Mouse (Mus musculus): ENCODE measurements around the gene Gpnmb. TPM values are rescaled to one million over a fixed set of nuclear protein-coding genes. Genes with fewer than 3 reads are reported as not detected.
A peak's percentile ranks its signal among the peaks of the same experiment; 100 is the strongest.

Gpnmb gene
- 1.0 and 1.2 TPM in 2 replicates for polyA plus RNA-seq (2015; fragmentation: Nextera tagmentation; extraction: Ambion mirVana)

GRCm38 (mm10) chr6:49036275-49037267, at the start of gene Gpnmb:
TSS of gene Gpnmb (plus strand) at chr6:49036546.
- TF ChIP-seq CTCF (IDR thresholded peaks at IDR 0.05; ENCODE audit: low read depth), result no peak
- Histone ChIP-seq H3K27me3 (replicated peaks; ENCODE audit: control insufficient read depth, insufficient read depth, low read length) (no peaks in the 10 kb centered on the region), H3K27ac (ENCODE audit: low read depth, low read length) (no peak within 1 kb of the TSS), H3K36me3 (ENCODE audit: control insufficient read depth, insufficient read depth) (no peaks in the 10 kb centered on the region), H3K4me2 (replicated peaks; ENCODE audit: low read depth) (peak within 1 kb of the TSS; percentile 37; the same call in 1 of the 2 replicates), H3K4me1 (replicated peaks; ENCODE audit: control insufficient read depth, insufficient read depth, low read length) (no peaks in the 10 kb centered on the region), H3K9me3 (ENCODE audit: control insufficient read depth) (no peaks in the 10 kb centered on the region), H3K4me3 (ENCODE audit: low read depth, low read length) (0 out of 2 replicates have a peak within 1 kb of the TSS, but pooled peaks have one; percentile 3), H3K9ac (ENCODE audit: low read depth, low read length) (no peak within 1 kb of the TSS)
- 48% methylated on average over 28 of the region's 28 CpGs for WGBS
- no peak for ATAC-seq

GRCm38 (mm10) chr6:48989971-48990370, 46.4 kb upstream of the Gpnmb start:
- Histone ChIP-seq H3K9ac (ENCODE audit: low read depth, low read length) (no peak overlapping the region), H3K27ac (ENCODE audit: low read depth, low read length) (no peak overlapping the region), H3K27me3 (replicated peaks; ENCODE audit: control insufficient read depth, insufficient read depth, low read length) (no peaks in the 10 kb centered on the region), H3K9me3 (ENCODE audit: control insufficient read depth) (no peaks in the 10 kb centered on the region), H3K4me3 (ENCODE audit: low read depth, low read length) (no peak overlapping the region), H3K4me1 (replicated peaks; ENCODE audit: control insufficient read depth, insufficient read depth, low read length) (no peaks in the 10 kb centered on the region), H3K36me3 (ENCODE audit: control insufficient read depth, insufficient read depth) (no peaks in the 10 kb centered on the region), H3K4me2 (replicated peaks; ENCODE audit: low read depth) (no peak overlapping the region)
- no peak for ATAC-seq
- WGBS, result 90% methylated on average over 5 of the region's 5 CpGs
- no peak for TF ChIP-seq CTCF (IDR thresholded peaks at IDR 0.05; ENCODE audit: low read depth)

GRCm38 (mm10) chr6:48991991-48992390, 44.4 kb upstream of the Gpnmb start:
- Histone ChIP-seq H3K27me3 (replicated peaks; ENCODE audit: control insufficient read depth, insufficient read depth, low read length) (no peaks in the 10 kb centered on the region), H3K9ac (ENCODE audit: low read depth, low read length) (no peak overlapping the region), H3K4me2 (replicated peaks; ENCODE audit: low read depth) (no peak overlapping the region), H3K36me3 (ENCODE audit: control insufficient read depth, insufficient read depth) (no peaks in the 10 kb centered on the region), H3K9me3 (ENCODE audit: control insufficient read depth) (no peaks in the 10 kb centered on the region), H3K4me3 (ENCODE audit: low read depth, low read length) (no peak overlapping the region), H3K4me1 (replicated peaks; ENCODE audit: control insufficient read depth, insufficient read depth, low read length) (no peaks in the 10 kb centered on the region), H3K27ac (ENCODE audit: low read depth, low read length) (no peak overlapping the region)
- 73% methylated on average over 4 of the region's 4 CpGs for WGBS
- ATAC-seq, result no peak
- no peak for TF ChIP-seq CTCF (IDR thresholded peaks at IDR 0.05; ENCODE audit: low read depth)

- Histone ChIP-seq H3K4me3 (ENCODE audit: low read depth, low read length) (no peak overlapping the region), H3K27ac (ENCODE audit: low read depth, low read length) (no peak overlapping the region), H3K9ac (ENCODE audit: low read depth, low read length) (no peak overlapping the region), H3K4me1 (replicated peaks; ENCODE audit: control insufficient read depth, insufficient read depth, low read length) (no peaks in the 10 kb centered on the region), H3K9me3 (ENCODE audit: control insufficient read depth) (no peaks in the 10 kb centered on the region), H3K4me2 (replicated peaks; ENCODE audit: low read depth) (no peak overlapping the region), H3K36me3 (ENCODE audit: control insufficient read depth, insufficient read depth) (no peaks in the 10 kb centered on the region), H3K27me3 (replicated peaks; ENCODE audit: control insufficient read depth, insufficient read depth, low read length) (no peaks in the 10 kb centered on the region)
- WGBS, result 47% methylated on average over 6 of the region's 6 CpGs
- no peak for ATAC-seq
- TF ChIP-seq CTCF (IDR thresholded peaks at IDR 0.05; ENCODE audit: low read depth), result no peak
Measured at GRCm38 (mm10) chr6:48998186-48998585, 38.2 kb upstream of the Gpnmb start.

DNA sequence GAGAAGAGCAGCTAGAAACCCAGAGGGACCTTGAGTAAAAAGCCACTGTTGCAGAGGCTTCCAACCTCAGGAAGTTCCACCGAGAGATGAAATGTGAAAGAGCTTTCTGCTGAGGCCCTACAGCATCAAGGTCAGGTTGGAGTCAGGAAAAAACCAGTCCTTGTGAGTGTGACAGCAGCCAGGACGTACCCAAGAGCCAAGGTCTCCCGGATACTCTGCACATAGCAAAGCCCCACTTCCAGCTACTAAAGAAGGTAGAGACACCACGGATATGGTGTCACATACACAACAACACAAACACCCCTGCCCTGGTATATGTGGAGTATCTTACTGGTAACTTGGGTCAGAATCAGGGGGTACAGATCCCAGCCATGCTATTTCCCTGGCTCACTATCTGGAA, 37.5 kb upstream of the Gpnmb start:
- TF ChIP-seq CTCF (IDR thresholded peaks at IDR 0.05; ENCODE audit: low read depth), result no peak
- Histone ChIP-seq H3K27me3 (replicated peaks; ENCODE audit: control insufficient read depth, insufficient read depth, low read length) (no peaks in the 10 kb centered on the region), H3K4me3 (ENCODE audit: low read depth, low read length) (no peak overlapping the region), H3K4me1 (replicated peaks; ENCODE audit: control insufficient read depth, insufficient read depth, low read length) (no peaks in the 10 kb centered on the region), H3K36me3 (ENCODE audit: control insufficient read depth, insufficient read depth) (no peaks in the 10 kb centered on the region), H3K4me2 (replicated peaks; ENCODE audit: low read depth) (no peak overlapping the region), H3K9ac (ENCODE audit: low read depth, low read length) (no peak overlapping the region), H3K9me3 (ENCODE audit: control insufficient read depth) (no peaks in the 10 kb centered on the region), H3K27ac (ENCODE audit: low read depth, low read length) (no peak overlapping the region)
- WGBS, result 84% methylated on average over 4 of the region's 4 CpGs
- no peak for ATAC-seq

- H3K27ac ChIP-seq (ENCODE audit: low read depth, low read length), result no peak overlapping the region
- H3K36me3 ChIP-seq (ENCODE audit: control insufficient read depth, insufficient read depth), result no peaks in the 10 kb centered on the region
- WGBS, result 26% methylated on average over 4 of the region's 4 CpGs
- H3K4me1 ChIP-seq (replicated peaks; ENCODE audit: control insufficient read depth, insufficient read depth, low read length), result no peaks in the 10 kb centered on the region; the same call in 1 of the 2 replicates
- no peak overlapping the region for H3K4me3 ChIP-seq (ENCODE audit: low read depth, low read length)
- ATAC-seq, result no peak
- no peak overlapping the region for H3K4me2 ChIP-seq (replicated peaks; ENCODE audit: low read depth)
- no peaks in the 10 kb centered on the region for H3K9me3 ChIP-seq (ENCODE audit: control insufficient read depth)
- TF ChIP-seq CTCF (IDR thresholded peaks at IDR 0.05; ENCODE audit: low read depth), result peak; percentile 67
- H3K27me3 ChIP-seq (replicated peaks; ENCODE audit: control insufficient read depth, insufficient read depth, low read length), result no peaks in the 10 kb centered on the region
- H3K9ac ChIP-seq (ENCODE audit: low read depth, low read length), result no peak overlapping the region
Measured at GRCm38 (mm10) chr6:49003381-49003780, 33.0 kb upstream of the Gpnmb start.

Measured in intestine, postnatal 0 days (tissue).